Mouse (Mus musculus) layer of hippocampus, adult 9-10 months (tissue): ENCODE data around the gene Hs6st1.
A peak's percentile ranks its signal among the peaks of the same experiment; 100 is the strongest.
"Not testable (repeated sequence)": the region's sequence is repeated elsewhere in the genome, so short reads cannot be mapped to it uniquely, and the experiment has no call there.

ENCODE experiments used
- DNase-seq: peaks from one replicate; pipeline ENCODE4 v3.0.0; 2022; ENCODE audit warnings: low spot score

Gene Hs6st1

GRCm38 (mm10) chr1:36068076-36068475, at the start of gene Hs6st1:
Gene Hs6st1 (plus strand): TSS chr1:36068400.
- peak; percentile 77 for DNase-seq

DNA sequence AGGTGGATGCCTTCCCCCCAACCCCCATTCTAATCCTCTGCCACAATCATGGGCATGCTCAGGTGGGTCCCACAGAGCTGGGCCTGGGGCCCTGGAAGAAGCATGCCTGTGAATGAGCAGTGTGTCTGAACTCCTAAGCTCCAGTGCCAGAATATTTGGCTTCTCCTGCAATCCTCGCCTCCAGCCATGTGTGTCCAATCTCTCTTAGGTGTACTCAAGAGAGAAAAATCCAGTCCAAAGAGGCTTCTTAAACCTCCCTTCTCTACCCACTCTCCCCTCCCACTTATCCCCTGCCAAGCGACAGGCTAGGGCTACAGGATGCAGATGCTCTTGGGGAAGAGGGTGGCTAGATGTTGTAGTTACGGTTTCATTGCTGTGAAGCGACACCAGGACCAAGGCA, 49.6 kb upstream of the Hs6st1 start:
- no peak for DNase-seq

- DNase-seq, result no peak
These were observed 49.0 kb upstream of the Hs6st1 start for GRCm38 (mm10) chr1:36019161-36019560.

DNA sequence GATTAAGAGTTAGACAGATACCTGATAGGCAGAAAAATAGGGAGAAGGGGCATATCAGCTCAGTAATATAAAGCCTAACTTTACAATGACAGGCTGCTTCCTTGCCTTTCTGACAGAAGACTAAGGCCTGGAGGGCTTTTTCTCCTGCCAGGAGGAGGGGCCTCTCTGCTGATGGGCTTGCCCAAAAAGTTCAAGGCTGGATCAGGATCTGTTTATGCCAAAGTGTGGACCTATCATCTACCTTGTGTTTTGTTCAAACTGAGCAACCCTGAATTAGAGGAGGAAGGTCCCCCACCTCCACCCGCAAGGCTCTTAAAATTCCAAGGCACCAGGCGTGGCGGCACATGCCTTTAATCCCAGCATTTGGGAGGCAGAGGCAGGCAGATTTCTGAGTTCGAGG, 47.9 kb upstream of the Hs6st1 start:
- DNase-seq, result no peak

DNA sequence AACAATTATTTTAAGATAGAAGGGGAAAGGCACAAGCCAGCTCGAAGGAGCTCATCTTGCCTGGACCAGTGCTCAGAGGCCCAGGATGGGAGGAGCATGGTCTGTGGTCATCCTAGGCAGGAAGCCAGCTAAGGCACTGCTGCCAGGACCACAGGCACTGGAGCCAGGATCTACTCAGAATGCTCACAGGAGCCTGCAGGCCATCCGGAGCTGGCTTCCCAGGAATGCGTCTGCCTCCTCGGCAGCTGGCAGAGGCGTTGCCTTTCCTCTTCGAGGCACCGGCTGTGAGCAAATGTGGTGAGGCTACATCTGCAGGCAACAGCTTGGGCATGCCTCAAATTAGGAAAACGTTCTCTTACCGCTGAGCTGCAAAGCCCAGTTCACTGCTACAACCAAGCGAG, 37.8 kb upstream of the Hs6st1 start:
- peak; percentile 22 for DNase-seq

GRCm38 (mm10) chr1:36038769-36039168, 29.4 kb upstream of the Hs6st1 start:
- no peak for DNase-seq

DNA sequence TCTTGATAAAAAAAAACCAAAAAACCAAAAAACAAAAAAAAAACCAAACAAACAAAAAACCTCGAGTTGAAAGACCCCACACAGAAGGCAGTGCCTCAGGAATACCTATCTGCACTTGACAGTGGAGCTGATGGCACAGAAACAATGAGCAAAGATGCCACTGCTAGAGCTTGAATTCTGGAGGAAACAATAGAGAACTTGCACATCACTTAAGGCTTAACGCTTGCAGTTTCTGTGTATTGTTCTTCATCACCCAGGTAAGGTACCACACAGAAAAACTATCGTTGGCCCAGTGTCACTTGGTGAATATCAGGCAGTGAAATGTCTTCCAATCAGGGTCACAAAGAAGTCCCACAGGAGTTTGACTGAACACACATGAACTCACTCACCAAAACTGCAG, 26.1 kb upstream of the Hs6st1 start:
- DNase-seq, result no peak

- not testable (repeated sequence) for DNase-seq
These were observed 24.4 kb upstream of the Hs6st1 start for GRCm38 (mm10) chr1:36043793-36044192.

GRCm38 (mm10) chr1:36044288-36044687, 23.9 kb upstream of the Hs6st1 start:
- DNase-seq, result no peak

DNA sequence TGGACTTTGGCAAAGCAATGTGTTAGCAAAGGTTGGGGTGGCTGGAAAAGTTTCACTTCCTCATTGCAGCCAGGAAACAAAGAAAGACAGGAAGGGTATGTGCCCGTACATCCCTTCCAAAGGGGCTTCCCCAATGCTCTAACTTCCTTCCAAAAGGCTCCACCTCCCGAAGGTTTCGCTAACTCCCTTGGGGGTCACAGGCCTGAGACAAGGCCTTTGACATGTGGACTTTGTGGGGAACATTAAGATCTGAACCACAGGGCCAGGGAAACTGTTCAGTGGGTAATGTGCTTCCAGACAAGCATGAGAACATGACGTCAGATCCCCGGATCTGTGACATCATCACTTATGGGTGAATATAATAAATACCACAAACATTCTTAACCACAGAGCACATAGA, 15.5 kb upstream of the Hs6st1 start:
- no peak for DNase-seq

GRCm38 (mm10) chr1:36053566-36053965, 14.6 kb upstream of the Hs6st1 start:
- DNase-seq, result no peak

DNA sequence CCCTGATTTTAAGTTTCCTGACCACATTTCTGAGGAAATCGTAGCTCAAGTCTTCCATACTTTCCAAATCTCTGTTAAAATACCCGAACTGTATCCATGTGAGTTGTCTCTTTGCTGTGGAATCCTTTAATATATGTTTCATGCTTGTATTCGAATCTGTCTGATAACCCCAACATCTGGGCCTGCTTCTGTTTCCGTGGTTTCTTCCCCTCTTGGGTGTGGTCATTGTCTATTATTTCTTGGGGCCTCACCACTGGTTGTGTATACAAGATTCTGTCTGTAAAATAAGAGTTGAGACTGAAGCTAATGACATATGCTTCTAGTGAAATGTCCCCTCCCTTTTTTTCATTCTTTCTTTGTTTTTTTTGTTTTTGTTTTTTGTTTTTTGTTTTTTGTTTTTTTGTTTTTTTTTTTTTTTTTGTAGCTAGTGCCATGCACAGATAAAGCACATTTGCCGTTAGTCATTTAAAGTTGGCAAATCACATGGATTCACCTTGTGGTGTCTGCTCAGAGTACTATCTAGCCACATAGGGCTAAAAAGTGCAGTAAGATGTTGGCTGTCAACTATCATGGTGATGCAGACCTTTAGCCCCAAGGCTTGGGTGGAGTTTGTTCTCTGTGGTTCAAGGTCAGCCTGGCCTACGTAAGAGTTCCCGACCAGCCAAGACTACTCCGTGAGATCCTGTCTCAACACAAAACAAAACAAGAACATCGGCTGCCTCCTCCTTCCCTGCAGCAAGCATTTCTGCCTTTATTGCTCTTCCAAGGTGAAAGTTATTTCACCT, 13.8 kb upstream of the Hs6st1 start:
- DNase-seq, result no peak

DNA sequence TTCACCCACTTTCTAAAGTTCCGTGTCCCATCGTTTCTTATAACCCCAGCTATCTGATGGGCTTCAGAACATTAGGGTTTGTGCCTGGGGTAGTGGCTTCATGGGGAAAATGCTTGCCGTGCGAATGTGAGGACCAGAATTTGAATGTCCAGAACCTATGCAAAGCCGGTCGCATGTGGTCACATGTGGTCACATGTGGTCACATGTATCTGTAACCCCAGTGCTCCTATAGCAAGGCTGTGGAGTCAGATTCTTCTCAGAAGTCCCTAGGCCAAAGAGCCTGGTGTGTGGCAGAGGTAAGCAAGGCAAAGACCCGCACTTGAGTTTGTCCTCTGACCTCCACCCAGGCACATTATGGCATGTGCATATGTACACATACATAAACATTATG, 13.2 kb upstream of the Hs6st1 start:
- DNase-seq, result no peak

DNA sequence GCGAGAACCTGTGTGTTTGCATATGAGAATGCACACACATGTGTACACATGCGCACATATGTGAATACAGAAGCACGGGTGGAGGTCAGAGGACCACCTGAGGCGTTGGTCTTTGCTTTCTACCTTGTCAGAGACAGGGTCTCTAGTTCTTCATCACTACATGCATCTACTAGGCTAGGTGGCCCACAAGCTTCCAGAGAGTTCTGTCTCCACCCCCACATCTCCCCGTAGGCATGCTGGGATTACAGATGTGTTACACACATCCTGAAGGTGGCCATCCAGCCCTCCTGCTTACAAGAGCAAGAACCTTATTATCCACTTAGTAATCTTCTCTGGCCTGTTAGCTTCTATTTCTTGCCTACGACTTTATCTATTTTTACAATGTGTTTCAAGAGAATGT, 8.8 kb upstream of the Hs6st1 start:
- DNase-seq, result no peak

- DNase-seq, result no peak
These were observed 7.9 kb upstream of the Hs6st1 start for GRCm38 (mm10) chr1:36059959-36060953.

GRCm38 (mm10) chr1:36061211-36061915, 6.8 kb upstream of the Hs6st1 start:
- no peak for DNase-seq

GRCm38 (mm10) chr1:36062088-36062805, 6.0 kb upstream of the Hs6st1 start:
- DNase-seq, result no peak

GRCm38 (mm10) chr1:36062826-36063640, 5.2 kb upstream of the Hs6st1 start:
- no peak for DNase-seq

- DNase-seq, result no peak
These were observed 4.6 kb upstream of the Hs6st1 start for GRCm38 (mm10) chr1:36063641-36063955.

DNA sequence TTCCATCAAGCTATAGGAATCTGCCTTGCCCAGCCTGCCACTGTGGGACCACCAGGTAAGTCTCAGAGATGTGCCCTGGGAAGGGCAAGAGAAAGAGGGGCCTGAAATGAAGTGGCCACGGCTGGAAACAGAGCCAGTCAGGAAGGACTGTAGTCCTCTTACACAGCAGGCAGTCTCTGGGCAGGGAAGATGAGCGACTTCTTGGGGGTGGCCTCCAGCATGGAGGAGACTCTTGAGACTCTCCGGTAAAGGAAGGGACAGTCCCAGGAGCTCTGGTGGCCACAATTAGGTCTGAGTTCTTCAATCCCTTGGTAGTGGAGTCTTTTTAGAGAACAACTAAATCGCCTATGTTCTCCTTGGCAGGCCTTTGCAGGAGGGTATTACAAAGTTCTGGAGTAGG, 4.0 kb upstream of the Hs6st1 start:
- DNase-seq, result no peak
